Mouse (Mus musculus): ENCODE results near the gene Sco1.

- no peak for TF ChIP-seq POLR2A (IDR thresholded peaks at IDR 0.05; ENCODE audit: borderline replicate concordance, extremely low read depth, low read depth, low read length)
- no peak for TF ChIP-seq CTCF (IDR thresholded peaks at IDR 0.05; ENCODE audit: insufficient read depth, low read length)
Observed at GRCm38 (mm10) chr11:67083712-67084340, 31.4 kb downstream of the Sco1 start.
